Comparison of ENCODE assay signal across 8 mouse cellular contexts in the genomic region with DNA sequence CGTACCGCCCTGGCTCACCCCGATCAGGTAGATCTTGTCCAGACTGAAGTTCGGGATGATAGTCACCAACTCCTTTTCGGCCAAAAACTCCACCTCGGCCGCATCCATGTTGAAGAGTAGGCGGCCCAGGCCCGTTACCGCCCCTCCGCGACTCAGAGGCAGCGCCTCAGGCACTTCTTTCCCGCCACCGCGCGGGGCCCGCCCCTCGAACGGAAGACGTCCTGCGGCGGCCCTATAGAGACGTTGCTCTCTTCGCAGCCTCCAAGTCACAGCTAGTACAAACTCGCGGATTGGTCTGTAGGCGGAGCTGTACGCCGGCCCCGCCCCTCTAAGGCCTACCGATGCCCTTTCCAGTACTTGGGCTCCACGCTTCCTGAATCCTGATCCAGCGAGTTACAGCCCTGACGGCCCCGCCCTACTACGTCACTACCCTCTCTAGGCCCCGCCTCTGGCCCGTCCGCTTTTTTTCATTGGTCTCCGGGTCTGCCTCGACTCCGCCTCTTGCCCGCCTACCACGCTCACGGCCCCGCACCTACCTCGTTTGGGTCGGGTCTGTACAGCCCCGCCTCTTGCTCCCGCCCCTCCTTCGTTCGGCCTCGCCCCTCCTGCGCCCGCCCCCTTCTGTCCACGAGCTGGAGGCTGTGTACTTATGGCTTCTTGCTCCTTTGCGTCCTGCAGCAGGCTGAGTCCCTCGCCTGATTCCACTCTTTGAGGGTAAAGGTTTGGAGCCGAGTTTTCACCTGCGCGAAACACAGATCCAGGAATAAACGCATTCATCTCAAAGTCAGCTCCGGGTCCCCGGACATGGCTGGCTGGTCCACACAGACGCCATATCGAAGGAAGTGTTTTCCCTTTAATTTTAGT. TPM values are rescaled to one million over a fixed set of nuclear protein-coding genes. Genes with fewer than 3 reads are reported as not detected.
A peak's percentile ranks its signal among the peaks of the same experiment; 100 is the strongest.
DNase-seq lines count a peak whose midpoint lies in the region; ATAC-seq and TF ChIP-seq lines count a peak whose summit lies in the region.

A gene (minus strand): TSS at position 397 of the 864 bp plus-strand sequence.

- H3K4me3 ChIP-seq in cortical plate, adult 2 months (ENCODE audit: insufficient read depth, low read length) = peak within 1 kb of the TSS; percentile 31
- H3K4me3 ChIP-seq in megakaryocyte, embryonic 14.5 days (replicated peaks) = peak within 1 kb of the TSS; percentile 95

- ATAC-seq in activated CD4-positive, CD25-positive, alpha-beta regulatory T cell, adult 4 months = peak; percentile 96

- peaks cover 30% of the 10 kb centered on the region for H3K36me3 ChIP-seq in megakaryocyte, embryonic 14.5 days (replicated peaks; ENCODE audit: low read length)

- DNase-seq in gastrocnemius, adult 8-10 months (ENCODE audit: low spot score in 2 of 2) = peak; percentile 99 to 100
- peak; percentile 97 for DNase-seq in hindlimb bud, embryonic 11.5 days (ENCODE audit: extremely low spot score, low read depth, low spot score)
- peak; percentile 97 to 99 for DNase-seq in left cerebral cortex, adult 8-10 months (ENCODE audit: low spot score in 2 of 2)
- DNase-seq in right cerebral cortex, postnatal 10 days (ENCODE audit: low spot score in 2 of 2) = peak; percentile 99 to 100
- DNase-seq in urinary bladder, postnatal 25 days (ENCODE audit: low spot score) = peak; percentile 97

- H3K27ac ChIP-seq in cortical plate, adult 2 months (ENCODE audit: insufficient read depth, low read length) = no peak within 1 kb of the TSS

- TF ChIP-seq CTCF in cortical plate, adult 2 months (IDR thresholded peaks at IDR 0.05; ENCODE audit: extremely low read depth, insufficient read depth, low read length) = no peak

- H3K4me1 ChIP-seq in cortical plate, adult 2 months (ENCODE audit: control insufficient read depth, insufficient read depth, low read length) = no peaks in the 10 kb centered on the region
- H3K4me1 ChIP-seq in megakaryocyte, embryonic 14.5 days = peaks cover 51% of the 10 kb centered on the region

- peaks cover 2% of the 10 kb centered on the region for H3K27me3 ChIP-seq in megakaryocyte, embryonic 14.5 days (replicated peaks)

- 0 out of 2 replicates have a peak, but pooled peaks have one; percentile 15 for TF ChIP-seq POLR2A in cortical plate, adult 2 months (IDR thresholded peaks at IDR 0.05; ENCODE audit: extremely low read depth, insufficient read depth, low read length)

- H3K9me3 ChIP-seq in megakaryocyte, embryonic 14.5 days = no peaks in the 10 kb centered on the region

RNA-seq across cellular contexts. Expression of the gene that starts here (rescaled TPM):
- polyA plus RNA-seq in activated CD4-positive, CD25-positive, alpha-beta regulatory T cell, adult 4 months (2017; shearing (Covaris generic)) = 10 to 100 TPM; 19.3 to 30.4 TPM
- 2.2 and 2.4 TPM in 2 replicates for polyA plus RNA-seq in cortical plate, adult 2 months (2012; rRNA removed)
- under 1 TPM in 3 of 4 experiments, not detected in 1; 0.09 to 0.43 (median 0.36) TPM for total RNA-seq in gastrocnemius, adult 8-10 months (2022)
- total RNA-seq in left cerebral cortex, adult 8-10 months (2022) = 1 to 10 TPM; 1.1 to 3.3 (median 2.5) TPM
- 8.3 and 35.4 TPM in 2 replicates for polyA plus RNA-seq in megakaryocyte, embryonic 14.5 days (2012; ENCODE audit: insufficient read depth, low replicate concordance)

Comparison
In these comparisons a context has a peak if more than half of its experiments do, and no peak if none do; other contexts are left out.
1. Peak in DNase-seq in gastrocnemius, adult 8-10 months; RNA of the gene not detected or under 1 TPM.